Mouse (Mus musculus) adrenal gland, adult 8-10 months (tissue): ENCODE measurements at regions not wholly inside any gene's neighbourhood (a gene's known extent, or its start where the extent isn't known, plus 50 kb on each side); places are given as distances from the start of the nearest gene placed in this dataset.

ENCODE experiments used
- DNase-seq: peaks from one replicate; pipeline ENCODE4 v3.0.0; 2022

DNA sequence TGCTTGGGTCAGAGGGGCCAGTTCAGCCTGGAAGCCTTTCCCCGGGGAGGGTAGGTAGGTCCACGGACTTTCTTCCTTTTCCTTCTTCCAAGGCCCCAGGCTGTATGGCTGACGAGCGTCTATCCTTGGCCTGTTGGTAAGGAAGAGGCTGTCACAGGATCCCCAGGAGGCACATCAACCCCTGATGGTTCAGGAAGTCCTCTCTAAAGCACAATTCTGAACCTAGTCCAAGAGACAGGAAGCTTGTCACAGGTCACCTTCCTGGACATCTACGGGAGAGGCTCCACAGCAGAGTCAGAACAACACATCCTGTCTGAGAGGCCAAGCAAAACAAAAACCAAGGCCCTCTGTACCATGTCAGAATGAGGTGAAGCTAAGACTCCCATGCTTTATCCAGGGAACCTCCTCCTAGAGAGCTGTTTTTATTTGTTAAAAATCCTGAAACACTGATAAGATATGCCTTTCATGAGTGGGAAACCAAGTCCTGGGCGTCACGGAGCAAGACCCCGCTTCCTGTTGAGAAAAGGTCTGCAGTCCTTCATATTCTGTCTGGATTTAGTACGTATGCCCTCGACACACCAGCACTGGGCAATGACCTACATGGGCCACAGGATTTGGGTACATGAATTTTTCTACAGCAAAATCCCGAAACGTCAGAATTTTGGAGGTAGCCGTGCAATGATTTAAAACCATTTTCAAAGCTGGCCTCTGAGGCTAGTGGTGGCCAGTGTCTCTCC is 52.0 kb upstream of the Snrk start:
- peak; percentile 61 for DNase-seq

DNA sequence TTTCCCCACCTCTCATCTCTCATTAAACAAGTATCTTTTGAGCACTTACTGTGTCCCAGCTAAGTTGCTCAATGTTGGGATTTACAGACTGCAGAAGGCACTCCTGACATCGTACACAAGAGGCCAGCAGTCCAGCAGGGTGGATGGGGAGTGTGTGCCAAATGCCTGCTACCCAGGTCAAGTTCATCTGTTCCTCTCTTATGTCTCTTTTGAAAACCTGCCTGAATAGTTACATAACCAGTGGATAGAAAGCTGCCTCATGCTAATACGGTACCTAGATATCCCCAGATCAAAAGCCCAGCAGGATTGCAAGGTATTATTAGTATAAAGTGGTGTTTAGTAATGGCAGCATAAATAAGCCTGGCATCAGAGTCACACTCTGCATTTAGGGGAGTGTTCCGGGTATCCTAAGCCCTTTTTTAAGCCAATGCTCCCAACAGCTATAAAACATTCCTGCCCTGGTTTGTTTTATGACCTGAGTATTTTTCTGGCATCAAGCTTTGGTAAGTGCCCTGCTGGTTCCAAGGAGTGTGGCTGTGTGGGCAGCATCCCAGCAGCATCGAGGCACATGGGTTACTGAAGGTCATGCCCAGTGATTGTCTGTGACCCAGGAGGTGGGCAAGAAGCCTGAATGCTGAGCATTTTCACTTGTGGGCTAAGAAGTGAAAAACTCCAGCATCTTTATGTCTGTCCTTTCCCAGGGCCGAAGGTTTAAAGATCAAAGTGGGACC is 59.1 kb upstream of the Pomgnt2 start:
- DNase-seq: peak; percentile 65

DNA sequence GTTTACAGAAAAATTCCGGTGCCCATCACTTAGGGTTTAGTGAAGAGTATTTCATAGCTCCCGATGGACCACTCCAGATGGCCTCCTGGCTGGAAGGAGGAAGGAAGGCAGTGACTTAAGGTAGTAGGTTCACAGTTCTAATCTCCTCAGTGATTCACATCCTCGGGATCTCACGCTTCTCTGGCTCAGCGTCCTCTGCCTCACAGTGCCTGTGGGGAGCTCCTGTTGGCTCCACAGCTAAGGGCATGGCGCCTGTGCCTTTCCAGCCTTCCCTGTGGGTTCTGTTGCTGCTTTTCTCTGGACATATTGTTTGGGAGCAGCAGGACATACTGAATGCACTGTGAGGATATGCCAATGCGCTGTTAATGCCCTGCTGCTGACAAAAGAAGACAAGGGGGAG is 54.8 kb upstream of the Pomgnt2 start:
- no peak for DNase-seq

DNA sequence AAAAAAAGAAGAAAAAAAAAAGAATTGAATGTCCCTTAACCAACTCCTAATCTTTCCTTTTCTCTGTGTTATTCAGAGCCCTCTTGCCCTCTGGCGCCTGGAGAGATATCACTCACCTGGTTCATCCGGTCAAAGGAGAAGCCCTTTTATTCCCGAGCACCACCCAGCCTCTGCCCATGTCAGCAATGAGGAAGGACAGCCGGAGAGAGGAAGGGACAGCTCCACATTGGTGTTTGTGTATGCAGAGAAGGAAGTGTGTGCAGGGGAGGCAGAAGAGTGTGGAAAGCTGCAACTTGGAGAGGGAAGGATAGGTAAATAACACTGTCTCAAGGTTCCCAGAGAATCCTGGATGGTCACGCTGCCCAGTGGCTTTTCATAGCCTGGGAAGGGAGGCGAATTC is 54.2 kb upstream of the Pomgnt2 start:
- no peak for DNase-seq

DNA sequence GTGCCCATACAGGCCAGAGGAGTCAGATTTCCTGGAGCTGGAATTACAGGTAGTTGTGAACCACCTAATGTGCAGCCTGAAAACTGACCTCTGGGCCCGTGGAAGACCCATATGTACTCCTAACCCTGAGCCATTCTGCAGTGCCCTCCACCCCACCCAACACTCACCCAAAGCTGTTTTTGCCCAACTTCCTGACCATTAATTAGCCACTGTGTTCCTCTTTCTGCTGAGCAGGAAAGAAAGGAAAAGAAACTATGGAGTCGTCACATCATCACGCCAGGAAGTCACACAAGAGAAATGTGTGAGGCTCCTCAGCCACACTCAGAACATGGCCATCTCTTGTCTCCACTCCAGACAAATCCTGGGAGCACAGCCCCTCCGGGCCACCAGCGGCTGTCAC is 52.1 kb upstream of the Pomgnt2 start:
- no peak for DNase-seq

DNA sequence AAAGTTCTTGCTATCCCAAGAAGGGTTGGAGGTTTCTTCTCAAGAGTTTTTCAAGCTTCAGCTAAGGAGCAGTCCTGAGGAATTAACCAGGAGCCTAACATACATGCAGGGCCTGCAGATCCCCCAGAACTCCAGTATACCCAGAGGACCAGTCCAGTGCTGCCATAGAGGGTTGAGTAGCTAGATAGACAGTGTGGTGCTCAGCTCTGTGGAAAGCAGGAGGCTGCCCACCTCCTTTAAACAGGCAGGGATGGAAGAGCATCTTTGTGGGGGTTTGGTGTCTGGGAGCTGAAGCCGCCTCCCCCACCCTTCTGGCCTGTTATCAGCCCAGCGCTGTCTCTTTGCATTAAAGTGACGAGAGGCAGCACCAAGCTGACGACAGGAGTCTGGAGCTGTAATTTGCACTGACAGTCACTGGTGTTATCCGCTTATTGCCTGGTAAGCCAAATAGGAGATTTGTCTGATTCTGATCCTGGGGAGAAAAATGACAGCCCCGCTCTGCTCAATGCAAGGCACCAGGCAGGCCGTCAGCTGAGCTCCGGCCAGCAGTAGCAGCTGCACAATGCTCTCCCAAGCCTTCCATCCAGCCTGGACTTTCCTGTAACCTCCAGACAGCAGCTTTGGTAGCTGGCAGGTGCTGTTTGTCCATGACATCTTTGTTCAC is 51.2 kb upstream of the Pomgnt2 start:
- DNase-seq: no peak
